Mouse (Mus musculus) cortical plate, adult 2 months (tissue): Measurements from ENCODE around the gene Snx13. TPM values are rescaled to one million over a fixed set of nuclear protein-coding genes. Genes with fewer than 3 reads are reported as not detected.

Experiments
- H3K27ac ChIP-seq: fragments of 200-500 bp; 2 replicates; pipeline ENCODE4 v1.5.1; 2012; ENCODE audit warnings: low read length, control low read depth, inconsistent platforms; ENCODE audit not compliant: insufficient read depth
- H3K4me1 ChIP-seq: fragments of 200-500 bp; 2 replicates; pipeline ENCODE4 v1.6.1; 2011; ENCODE audit warnings: low read length; ENCODE audit not compliant: control insufficient read depth, insufficient read depth
- H3K4me3 ChIP-seq: fragments of 200-500 bp; 2 replicates; pipeline ENCODE4 v1.5.1; 2011; ENCODE audit warnings: mild to moderate bottlenecking, low read length, control low read depth; ENCODE audit not compliant: insufficient read depth
- CTCF ChIP-seq: fragments of 200-500 bp; IDR thresholded peaks from 2 replicates; pipeline ENCODE4 v1.5.1; 2011; ENCODE audit warnings: mild to moderate bottlenecking, control low read depth, low read length; ENCODE audit not compliant: insufficient read depth; ENCODE audit errors: extremely low read depth
- POLR2A ChIP-seq: fragments of 200-500 bp; IDR thresholded peaks from 2 replicates; pipeline ENCODE4 v1.6.1; 2011; ENCODE audit warnings: mild to moderate bottlenecking, low read length, control low read depth; ENCODE audit not compliant: insufficient read depth; ENCODE audit errors: extremely low read depth
- polyA plus RNA-seq: library from polyadenylated mRNA; depleted of rRNA; stranded (reverse); fragments of >200 nt; gene quantifications from 2 replicates; pipeline ENCODE4 v1.2.3, GENCODE M21; 2012

The Snx13 gene
- polyA plus RNA-seq, 1 experiment: 23.9 TPM

GRCm38 (mm10) chr12:35041964-35042363 is 5.0 kb upstream of the Snx13 start:
- TF ChIP-seq CTCF: no peak
- TF ChIP-seq POLR2A: no peak
- Histone ChIP-seq H3K4me3 (no peak overlapping the region), H3K4me1 (peaks cover 3% of the 10 kb centered on the region; the same call in 1 of the 2 replicates), H3K27ac (no peak overlapping the region)

GRCm38 (mm10) chr12:35046310-35046998 is 532 bp upstream of the Snx13 start:
- Histone ChIP-seq H3K4me3 (peak overlapping the region; percentile 73), H3K27ac (peak overlapping the region; percentile 97), H3K4me1 (peaks cover 8% of the 10 kb centered on the region)
- TF ChIP-seq CTCF: no peak

GRCm38 (mm10) chr12:35047320-35048225 is 587 bp downstream of the Snx13 start:
- Histone ChIP-seq H3K4me1 (peaks cover 8% of the 10 kb centered on the region), H3K4me3 (peak overlapping the region; percentile 73), H3K27ac (peak overlapping the region; percentile 100)
- TF ChIP-seq POLR2A: no peak
- TF ChIP-seq CTCF: no peak

GRCm38 (mm10) chr12:35048891-35049290 is 1.9 kb downstream of the Snx13 start:
- no peak for TF ChIP-seq CTCF
- no peak for TF ChIP-seq POLR2A
- Histone ChIP-seq H3K27ac (no peak overlapping the region), H3K4me1 (peaks cover 8% of the 10 kb centered on the region), H3K4me3 (no peak overlapping the region)

GRCm38 (mm10) chr12:35050501-35050900 is 3.5 kb downstream of the Snx13 start:
- Histone ChIP-seq H3K27ac (no peak overlapping the region), H3K4me3 (no peak overlapping the region), H3K4me1 (peaks cover 10% of the 10 kb centered on the region)
- TF ChIP-seq POLR2A: no peak
- TF ChIP-seq CTCF: no peak

- TF ChIP-seq CTCF (no peak), POLR2A (no peak)
- Histone ChIP-seq H3K4me3 (no peak overlapping the region), H3K27ac (no peak overlapping the region), H3K4me1 (peaks cover 10% of the 10 kb centered on the region)
Measured at GRCm38 (mm10) chr12:35050964-35051758, 4.2 kb downstream of the Snx13 start.

- no peak for TF ChIP-seq POLR2A
- TF ChIP-seq CTCF: no peak
- no peak overlapping the region for H3K27ac ChIP-seq
- no peak overlapping the region for H3K4me3 ChIP-seq
- H3K4me1 ChIP-seq: peaks cover 6% of the 10 kb centered on the region
Measured at GRCm38 (mm10) chr12:35054420-35054819, 7.4 kb downstream of the Snx13 start.

GRCm38 (mm10) chr12:35055114-35056095 is 8.4 kb downstream of the Snx13 start:
- Histone ChIP-seq H3K4me1 (peaks cover 4% of the 10 kb centered on the region; the same call in 1 of the 2 replicates), H3K27ac (no peak overlapping the region), H3K4me3 (no peak overlapping the region)
- TF ChIP-seq POLR2A (no peak), CTCF (no peak)
